Mouse (Mus musculus) spleen, postnatal 14 days (tissue): ENCODE data around the gene Tsg101.
A peak's percentile ranks its signal among the peaks of the same experiment; 100 is the strongest.
"Not testable (repeated sequence)": the region's sequence is repeated elsewhere in the genome, so short reads cannot be mapped to it uniquely, and the experiment has no call there.

ENCODE experiments used
- DNase-seq, 2 experiments: peaks; one replicate each; pipeline ENCODE4 v3.0.0; 2021 to 2022; ENCODE audit warnings: low spot score in 2 of 2

Tsg101 gene

GRCm38 (mm10) chr7:46919551-46920176 is at the start of gene Tsg101:
Gene Tsg101 (minus strand): TSS chr7:46919969.
- DNase-seq: peak; percentile 81 to 90

GRCm38 (mm10) chr7:46964070-46964469 is 44.3 kb upstream of the Tsg101 start:
- DNase-seq: no peak

- peak; percentile 16 to 45 for DNase-seq
These were observed 43.2 kb upstream of the Tsg101 start for GRCm38 (mm10) chr7:46962806-46963618.

GRCm38 (mm10) chr7:46962132-46962531 is 42.4 kb upstream of the Tsg101 start:
- DNase-seq: no peak

- no peak for DNase-seq
These were observed 41.2 kb upstream of the Tsg101 start for GRCm38 (mm10) chr7:46960991-46961390.

- DNase-seq: no peak
These were observed 39.1 kb upstream of the Tsg101 start for GRCm38 (mm10) chr7:46958853-46959252.

GRCm38 (mm10) chr7:46957831-46958691 is 38.3 kb upstream of the Tsg101 start, which contains the start of gene Uevld:
Gene Uevld (minus strand): TSS chr7:46958527.
- DNase-seq: peak; percentile 86 to 89

- DNase-seq: no peak
These were observed 16.1 kb upstream of the Tsg101 start for GRCm38 (mm10) chr7:46935847-46936246.

- no peak for DNase-seq
These were observed 15.0 kb upstream of the Tsg101 start for GRCm38 (mm10) chr7:46934788-46935187.

- DNase-seq: no peak
These were observed 11.6 kb upstream of the Tsg101 start for GRCm38 (mm10) chr7:46931370-46931769.

GRCm38 (mm10) chr7:46928291-46928690 is 8.5 kb upstream of the Tsg101 start:
- DNase-seq: no peak

- DNase-seq: no peak
These were observed 2.3 kb upstream of the Tsg101 start for GRCm38 (mm10) chr7:46922075-46922474.

GRCm38 (mm10) chr7:46918678-46919371 is 944 bp downstream of the Tsg101 start:
- no peak for DNase-seq

- DNase-seq: no peak
These were observed 3.4 kb downstream of the Tsg101 start for GRCm38 (mm10) chr7:46916376-46916775.

GRCm38 (mm10) chr7:46911250-46911649 is 8.5 kb downstream of the Tsg101 start:
- no peak for DNase-seq

- DNase-seq: no peak
These were observed 20.4 kb downstream of the Tsg101 start for GRCm38 (mm10) chr7:46899343-46899742.

GRCm38 (mm10) chr7:46895511-46895910 is 24.3 kb downstream of the Tsg101 start:
- DNase-seq: no peak

- no peak for DNase-seq
These were observed 36.5 kb downstream of the Tsg101 start for GRCm38 (mm10) chr7:46883304-46883703.

GRCm38 (mm10) chr7:46881941-46882340 is 37.8 kb downstream of the Tsg101 start:
- not testable (repeated sequence) for DNase-seq

GRCm38 (mm10) chr7:46880992-46881391 is 38.8 kb downstream of the Tsg101 start:
- DNase-seq: no peak

GRCm38 (mm10) chr7:46879851-46880250 is 39.9 kb downstream of the Tsg101 start:
- DNase-seq: no peak
